8 mouse cellular contexts compared by ENCODE assay signal in genomic region chr1:73362122-73362521, GRCm38 (mm10).
A peak's percentile ranks its signal among the peaks of the same experiment; 100 is the strongest.
DNase-seq lines count a peak whose midpoint lies in the region; ATAC-seq and TF ChIP-seq lines count a peak whose summit lies in the region.

No protein-coding gene starts in this region.

- TF ChIP-seq CTCF in heart, adult 2 months (IDR thresholded peaks at IDR 0.05): no peak

- 0 out of 2 replicates have a peak, but pooled peaks have one; percentile 50 for TF ChIP-seq EP300 in heart, adult 2 months (IDR thresholded peaks at IDR 0.05; ENCODE audit: insufficient read depth, low read depth, low read length)

- H3K27ac ChIP-seq in heart, adult 2 months: peak overlapping the region; percentile 47
- H3K27ac ChIP-seq in kidney, embryonic 16.5 days (ENCODE audit: low read length): peak overlapping the region; percentile 33; the same call in 1 of the 2 replicates

- no peak overlapping the region for H3K4me2 ChIP-seq in kidney, embryonic 16.5 days (replicated peaks; ENCODE audit: low read depth, low read length)

- intact Hi-C loops in heart, adult 2 months (cut with DNase I): loop anchor here (5.0 kb wide), 3 partner anchors 90 to 490 kb away; partner anchors contain the start of gene Igfbp5
- intact Hi-C loops in left cerebral cortex, postnatal 14 days (cut with DNase I): no loop called here

- no peak overlapping the region for H3K4me3 ChIP-seq in heart, adult 2 months
- no peak overlapping the region for H3K4me3 ChIP-seq in kidney, embryonic 16.5 days (ENCODE audit: low read length)

- peaks cover 9% of the 10 kb centered on the region for H3K4me1 ChIP-seq in heart, adult 2 months (ENCODE audit: control insufficient read depth, insufficient read depth, low read length)
- H3K4me1 ChIP-seq in kidney, embryonic 16.5 days (ENCODE audit: insufficient read depth, low read length): peaks cover 56% of the 10 kb centered on the region

- H3K79me2 ChIP-seq in heart, adult 2 months (replicated peaks; ENCODE audit: control insufficient read depth, insufficient read depth, low read length): no peaks in the 10 kb centered on the region

- H3K36me3 ChIP-seq in heart, adult 2 months (ENCODE audit: control insufficient read depth, insufficient read depth, low read length): no peaks in the 10 kb centered on the region
- H3K36me3 ChIP-seq in kidney, embryonic 16.5 days (ENCODE audit: insufficient read depth, low read length): no peaks in the 10 kb centered on the region

- peak; percentile 68 for DNase-seq in testis, postnatal 10 days (ENCODE audit: low spot score)
- no peak for DNase-seq in testis, postnatal 14 days (ENCODE audit: low spot score)
- DNase-seq in heart, adult 2 months: peak; percentile 62 to 66
- peak; percentile 82 for DNase-seq in ovary, postnatal 36 days (ENCODE audit: low spot score)
- no peak for DNase-seq in cerebellum, adult 8-10 months
- no peak for DNase-seq in left cerebral cortex, postnatal 14 days (ENCODE audit: low spot score in 2 of 2)
- no peak for DNase-seq in frontal cortex, postnatal 25 days (ENCODE audit: low spot score in 2 of 2)

- 43% methylated on average over 1 of the region's 1 CpGs for WGBS in heart, adult 2 months
- 75% methylated on average over 1 of the region's 1 CpGs for WGBS in kidney, embryonic 16.5 days

- no peak for ATAC-seq in kidney, embryonic 16.5 days (ENCODE audit: low FRiP score, low TSS enrichment)

- no peaks in the 10 kb centered on the region for H3K27me3 ChIP-seq in heart, adult 2 months (ENCODE audit: control insufficient read depth, insufficient read depth, low read length)
- H3K27me3 ChIP-seq in kidney, embryonic 16.5 days (ENCODE audit: insufficient read depth, low read length): no peaks in the 10 kb centered on the region

- no peak for TF ChIP-seq POLR2A in heart, adult 2 months (IDR thresholded peaks at IDR 0.05; ENCODE audit: insufficient read depth, low read depth, low read length)

- H3K9ac ChIP-seq in heart, adult 2 months (ENCODE audit: low read depth, low read length): no peak overlapping the region
- no peak overlapping the region for H3K9ac ChIP-seq in kidney, embryonic 16.5 days (replicated peaks; ENCODE audit: low read length)

- no peaks in the 10 kb centered on the region for H3K9me3 ChIP-seq in kidney, embryonic 16.5 days (ENCODE audit: low read length)

Comparison
In these comparisons a context has a peak if more than half of its experiments do, and no peak if none do; other contexts are left out.
1. DNase-seq: peak in testis, postnatal 10 days (single experiment), heart, adult 2 months (2 of 2) and ovary, postnatal 36 days (single experiment); none in testis, postnatal 14 days (single experiment), cerebellum, adult 8-10 months (single experiment), left cerebral cortex, postnatal 14 days (0 of 2) and frontal cortex, postnatal 25 days (0 of 2).